Mouse (Mus musculus) lung, adult 2 months (tissue): Measurements from ENCODE around the gene Ptprg.

ENCODE experiments used
- CTCF ChIP-seq: fragments of 200-500 bp; IDR thresholded peaks from 2 replicates; pipeline ENCODE4 v1.5.1; 2011; ENCODE audit warnings: mild to moderate bottlenecking, low read length, control low read depth; ENCODE audit not compliant: insufficient read depth
- POLR2A ChIP-seq: fragments of 200-500 bp; IDR thresholded peaks from 2 replicates; pipeline ENCODE4 v1.6.1; 2011; ENCODE audit warnings: low read depth, mild to moderate bottlenecking, control low read depth, low read length, borderline replicate concordance; ENCODE audit errors: extremely low read depth

DNA sequence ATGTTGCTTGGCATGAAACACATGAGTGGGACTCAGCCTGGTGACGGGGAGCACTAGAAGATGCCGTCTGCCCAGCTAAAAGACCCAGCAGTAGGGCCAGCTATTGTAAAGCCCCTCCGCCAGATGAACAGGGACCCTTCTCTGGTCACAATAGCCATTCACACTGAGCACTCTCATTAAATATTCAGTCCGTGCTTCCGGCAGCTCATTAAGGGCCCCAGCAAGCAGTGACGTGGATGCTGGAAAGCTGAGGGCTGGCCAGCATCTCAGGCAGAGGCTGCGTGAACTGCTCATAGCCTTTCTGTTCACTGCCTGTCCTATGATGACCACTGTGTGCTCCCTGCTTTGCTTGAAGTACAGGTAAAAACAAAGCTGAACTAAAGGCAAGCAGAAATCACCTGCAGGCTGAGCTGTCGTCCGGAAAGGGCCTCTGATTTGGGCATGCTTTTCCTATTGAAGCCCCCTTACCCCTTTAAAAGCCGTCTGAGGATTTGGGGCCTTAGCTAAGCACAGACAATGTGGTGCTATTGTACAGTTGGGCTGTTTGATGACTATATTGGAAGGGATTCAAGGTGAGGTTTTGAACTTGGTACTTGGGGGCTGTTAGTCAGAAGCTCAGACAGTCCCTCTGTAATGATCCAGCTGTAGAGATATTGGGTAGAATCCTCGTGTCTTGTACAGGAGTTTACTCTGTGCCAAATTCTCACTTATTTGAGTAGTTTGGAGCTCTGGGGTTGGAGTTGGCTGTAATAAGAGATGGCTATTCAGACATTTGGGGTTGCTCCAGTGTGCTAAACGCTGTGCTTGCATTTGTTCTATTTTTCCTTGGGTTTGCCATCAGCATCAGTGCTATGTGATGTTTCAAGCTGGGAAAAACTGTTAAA lies 636.6 kb downstream of the Ptprg start:
- no peak for TF ChIP-seq POLR2A
- no peak for TF ChIP-seq CTCF
